Mouse (Mus musculus): ENCODE results near the gene Hacl1.
"Not testable (repeated sequence)": the region's sequence is repeated elsewhere in the genome, so short reads cannot be mapped to it uniquely, and the experiment has no call there.

Hacl1 gene

DNA sequence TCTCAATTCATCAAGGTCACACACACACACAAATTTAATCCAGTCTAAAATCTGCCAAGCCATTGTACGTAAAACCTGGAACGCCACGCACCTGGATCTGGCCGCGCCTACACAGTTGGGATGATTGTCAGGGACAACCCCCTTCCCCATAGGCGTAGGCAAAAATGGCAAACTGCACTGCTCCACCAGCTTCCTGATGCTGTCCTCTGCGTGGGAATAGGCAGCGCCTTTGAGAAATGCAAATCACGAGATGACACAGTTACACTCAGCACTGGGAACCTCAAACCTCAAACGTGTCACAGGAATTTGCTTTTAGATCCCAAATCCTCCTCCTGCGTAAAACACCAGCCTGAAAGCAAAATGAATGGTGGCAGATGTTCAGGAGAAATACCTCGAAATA is 18.3 kb downstream of the Hacl1 start:
- no peak for DNase-seq

GRCm38 (mm10) chr14:31620591-31621223 is 20.4 kb downstream of the Hacl1 start:
- no peak for DNase-seq

GRCm38 (mm10) chr14:31617997-31618396 is 23.1 kb downstream of the Hacl1 start:
- no peak for DNase-seq

GRCm38 (mm10) chr14:31617204-31617603 is 23.9 kb downstream of the Hacl1 start:
- no peak for DNase-seq

DNA sequence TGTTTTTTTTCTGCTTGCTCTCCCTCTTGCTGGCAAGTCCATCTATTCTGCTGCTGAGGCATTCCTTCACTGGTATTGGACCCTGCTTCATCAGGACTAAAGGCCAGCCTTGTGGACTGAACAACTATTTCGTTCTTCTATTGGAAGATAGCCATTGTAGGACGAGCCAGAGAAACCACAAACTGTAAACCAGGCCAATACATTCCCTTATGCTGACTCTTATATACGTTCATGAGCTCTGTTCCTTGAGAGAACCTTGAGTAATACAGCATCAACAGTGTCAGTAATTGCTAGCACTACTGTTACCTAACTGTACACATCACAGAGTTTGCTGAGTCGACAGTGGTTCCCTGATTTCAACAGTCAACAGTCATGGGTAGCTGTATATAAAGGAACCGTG is 27.4 kb downstream of the Hacl1 start:
- DNase-seq = no peak

DNA sequence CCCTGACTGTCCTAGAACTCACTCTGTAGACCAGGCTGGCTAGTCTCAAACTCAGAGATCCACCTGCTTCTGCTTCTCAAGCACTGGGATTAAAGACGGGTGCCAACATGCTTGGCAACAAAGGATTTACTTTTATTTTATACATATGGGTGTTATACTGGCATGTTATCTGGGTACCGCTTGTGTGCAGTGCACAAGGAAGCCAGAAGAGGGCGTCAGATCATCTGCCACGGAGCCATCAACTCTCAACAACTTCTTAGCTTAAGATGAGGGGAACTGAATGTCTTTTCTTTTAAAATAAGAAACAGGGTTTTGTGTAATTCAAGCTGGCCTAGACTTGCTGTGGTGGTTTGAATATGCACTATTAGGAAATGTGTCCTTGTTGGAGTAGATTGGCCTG is 29.1 kb downstream of the Hacl1 start:
- DNase-seq = no peak

DNA sequence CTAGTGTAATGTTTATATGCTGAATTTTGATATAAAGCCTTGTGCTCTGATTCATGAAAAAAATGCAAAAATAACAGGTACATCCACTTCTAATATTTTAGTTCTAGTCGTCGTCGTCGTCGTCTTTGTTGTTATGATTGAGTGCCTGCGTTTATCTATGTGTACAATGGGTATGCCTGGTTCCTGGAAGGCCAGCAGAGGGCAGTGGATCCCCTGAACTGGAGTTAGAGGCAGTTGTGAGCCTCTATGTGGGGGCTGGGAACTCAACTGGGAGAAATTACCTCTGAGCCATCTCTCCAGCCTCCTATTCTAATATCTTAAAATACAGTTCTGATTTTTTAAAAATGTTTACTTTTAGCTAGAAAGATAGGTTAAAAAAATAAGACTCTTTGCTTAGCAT is 35.6 kb downstream of the Hacl1 start:
- DNase-seq = peak in 1 of 2 experiments; percentile 22

DNA sequence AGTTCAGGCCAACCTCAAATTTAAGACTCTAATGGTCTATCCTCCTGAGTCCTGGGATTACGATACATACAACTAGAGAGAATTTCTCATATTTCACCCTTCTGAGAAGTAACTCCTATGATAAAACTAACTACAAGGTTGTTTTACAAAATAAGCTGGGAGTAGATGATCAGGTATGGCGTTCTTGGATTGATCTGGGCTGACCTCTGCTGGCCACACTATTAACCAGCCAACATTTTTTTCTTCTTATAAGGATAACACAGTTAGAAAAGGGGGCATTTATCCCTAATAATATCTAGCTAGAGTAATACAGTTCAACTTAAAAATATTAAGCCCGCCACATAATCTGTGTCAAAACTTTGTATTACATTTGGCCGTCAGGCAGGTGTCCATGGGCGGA is 36.2 kb downstream of the Hacl1 start:
- peak; percentile 49 to 55 for DNase-seq

GRCm38 (mm10) chr14:31602616-31602979 is 38.5 kb downstream of the Hacl1 start:
- not testable (repeated sequence) for DNase-seq

- DNase-seq = no peak
These were observed 39.0 kb downstream of the Hacl1 start for GRCm38 (mm10) chr14:31601908-31602615.

- no peak for DNase-seq
These were observed 43.6 kb downstream of the Hacl1 start for GRCm38 (mm10) chr14:31597446-31597845.

GRCm38 (mm10) chr14:31596408-31596807 is 44.7 kb downstream of the Hacl1 start:
- DNase-seq = no peak

- peak in 1 of 2 experiments; percentile 17 for DNase-seq
These were observed 46.4 kb downstream of the Hacl1 start for GRCm38 (mm10) chr14:31594693-31595092.

DNA sequence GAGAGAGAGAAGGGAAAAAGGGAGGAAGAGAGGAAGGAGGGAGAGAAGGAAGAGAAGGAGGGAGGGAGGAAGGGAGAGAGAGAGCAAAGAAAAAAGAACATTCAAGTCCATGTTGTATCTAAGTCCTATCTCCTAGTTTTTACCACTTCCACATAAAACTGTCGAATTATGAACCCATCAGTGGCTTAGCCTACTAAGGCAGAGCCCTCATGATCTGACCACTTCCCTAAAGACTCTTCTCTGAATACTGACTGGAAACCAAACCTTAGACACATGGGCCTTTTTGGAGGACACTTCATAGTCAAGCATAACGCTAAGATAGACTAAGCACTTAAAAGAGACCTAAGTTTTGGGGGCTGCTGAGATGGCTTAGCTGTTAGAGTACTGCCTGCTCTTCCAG is 48.0 kb downstream of the Hacl1 start:
- DNase-seq = no peak

- DNase-seq = no peak
These were observed 49.8 kb downstream of the Hacl1 start, which contains the start of gene Colq for GRCm38 (mm10) chr14:31591243-31591642. Gene Colq, minus strand, starts transcription at chr14:31591343.

DNA sequence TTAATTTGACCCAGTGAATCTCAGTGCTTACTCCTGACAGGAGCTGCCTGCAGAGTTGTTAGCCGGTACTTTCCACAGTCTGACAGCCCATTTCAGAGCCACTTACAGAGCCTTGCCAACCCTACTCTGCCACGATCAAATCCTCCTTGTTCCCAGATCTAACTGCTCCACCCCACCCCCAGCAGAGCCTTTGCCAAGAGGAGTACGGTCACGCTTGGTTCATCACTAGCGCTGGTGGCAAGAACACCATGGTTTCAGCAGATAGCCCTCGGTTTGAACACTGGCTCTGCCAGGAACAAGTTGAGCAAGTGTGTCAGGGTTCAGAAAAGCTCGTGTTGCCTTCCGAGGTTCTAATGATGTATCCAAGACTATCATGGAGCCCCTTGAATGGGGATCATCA is 54.6 kb downstream of the Hacl1 start:
- DNase-seq = no peak

GRCm38 (mm10) chr14:31583082-31583481 is 58.0 kb downstream of the Hacl1 start:
- DNase-seq = no peak

DNA sequence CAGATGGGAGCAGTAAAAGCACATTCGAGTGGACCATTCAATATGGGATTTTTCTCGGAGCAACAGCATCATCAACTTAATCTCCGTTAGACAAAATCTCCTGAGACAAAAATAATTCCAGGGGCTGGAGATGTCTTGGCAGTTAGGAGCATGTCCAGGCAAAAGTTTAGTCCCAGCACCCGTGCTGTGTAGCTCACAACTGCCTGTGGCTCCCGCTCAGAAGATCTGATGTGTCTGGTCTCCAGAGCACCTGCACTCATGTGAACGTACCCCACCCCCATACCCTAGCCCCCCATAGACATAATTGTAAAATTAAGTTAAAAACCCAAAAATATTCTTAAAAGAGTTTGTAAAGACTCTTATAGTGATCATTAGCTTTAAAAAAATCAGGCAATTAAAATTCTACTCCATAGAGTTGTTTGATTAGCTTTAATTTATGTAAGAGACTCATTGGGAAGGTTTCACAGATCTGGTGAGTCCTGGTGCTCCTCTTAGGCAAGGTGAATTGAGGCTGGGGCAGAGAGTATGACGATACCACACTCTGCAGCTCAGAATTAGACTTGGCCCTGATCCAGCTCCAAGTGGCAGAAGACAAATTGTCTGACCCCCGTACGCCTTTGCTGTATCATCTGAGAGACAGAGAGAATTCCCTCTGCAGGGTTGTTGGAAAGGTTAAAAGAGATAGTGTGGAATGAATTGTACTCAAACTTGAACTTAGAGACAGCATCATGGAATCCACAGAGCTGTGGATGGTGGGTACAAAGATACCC is 62.9 kb downstream of the Hacl1 start:
- DNase-seq = no peak

DNA sequence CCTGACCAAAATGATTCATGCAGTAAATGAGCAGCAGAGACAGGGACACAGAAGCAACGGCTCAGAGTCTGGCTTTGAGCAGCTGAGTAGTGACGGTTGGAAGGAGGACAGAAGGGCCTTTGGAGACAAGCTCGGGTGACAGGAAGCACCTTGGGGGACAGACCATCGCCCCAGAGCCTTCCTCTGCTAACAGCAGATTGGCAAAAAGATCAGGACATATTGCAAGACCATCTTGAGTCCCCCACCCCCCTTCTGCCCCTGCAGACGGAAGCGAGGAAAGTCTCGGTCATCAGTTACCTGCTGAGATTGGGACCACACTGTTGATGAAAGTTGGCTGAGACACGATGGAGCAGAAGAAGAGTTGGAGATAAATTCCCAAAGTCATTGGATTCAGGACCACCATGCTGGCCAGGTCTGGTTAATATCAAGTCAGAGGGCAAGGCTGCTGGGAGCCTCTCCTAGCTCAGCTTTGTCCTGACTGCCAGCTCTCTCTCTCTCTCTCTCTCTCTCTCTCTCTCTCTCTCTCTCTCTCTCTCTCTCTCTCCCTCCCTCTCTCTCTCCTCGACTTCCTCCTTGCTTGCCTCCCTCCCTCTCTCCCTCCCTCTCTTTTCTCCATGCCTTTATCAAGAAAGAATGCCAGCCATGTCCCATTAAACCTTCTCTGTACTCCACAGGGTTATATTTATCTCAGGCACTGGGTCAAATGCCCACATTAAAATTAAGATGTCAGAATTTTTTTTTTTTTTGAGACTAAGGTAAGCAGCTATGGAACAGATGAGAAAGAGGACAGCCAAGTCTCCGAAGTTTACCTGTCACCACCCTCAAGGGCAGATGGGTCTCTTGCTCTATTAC is 64.0 kb downstream of the Hacl1 start:
- no peak for DNase-seq

GRCm38 (mm10) chr14:31575866-31576265 is 65.2 kb downstream of the Hacl1 start:
- no peak for DNase-seq

GRCm38 (mm10) chr14:31574903-31575665 is 66.0 kb downstream of the Hacl1 start:
- DNase-seq = no peak

DNA sequence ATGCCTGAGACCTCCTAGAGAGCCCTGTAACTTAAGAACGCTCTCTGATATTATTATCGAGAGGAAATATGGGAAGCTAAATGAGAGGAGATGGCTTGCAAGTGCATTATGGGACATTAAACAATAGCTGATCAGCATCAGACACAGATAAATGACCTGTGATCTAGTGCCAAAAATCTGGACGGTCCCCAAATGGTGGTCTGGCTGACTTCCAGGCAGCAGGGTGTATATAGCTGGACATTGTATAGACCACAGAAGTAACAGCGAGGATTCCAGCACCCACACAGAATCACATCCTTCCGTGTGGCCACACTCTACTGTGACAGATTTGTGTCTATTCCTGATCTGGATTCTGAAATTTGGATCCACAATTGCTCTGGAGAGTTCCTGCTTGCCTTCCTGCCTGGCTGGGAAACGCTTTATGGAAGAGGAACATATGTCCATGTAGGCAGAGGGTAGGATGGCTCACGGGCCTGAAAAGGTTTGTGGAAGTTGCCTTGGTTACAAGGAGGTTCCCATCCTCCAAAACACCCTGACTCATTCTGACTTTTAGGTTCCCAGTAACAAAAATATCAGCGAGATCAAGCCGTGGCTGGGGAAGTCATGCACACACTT is 68.4 kb downstream of the Hacl1 start:
- peak in 1 of 2 experiments; percentile 12 for DNase-seq

All from kidney, postnatal 4 days (tissue).